11 mouse cellular contexts compared by ENCODE assay signal in the genomic region with DNA sequence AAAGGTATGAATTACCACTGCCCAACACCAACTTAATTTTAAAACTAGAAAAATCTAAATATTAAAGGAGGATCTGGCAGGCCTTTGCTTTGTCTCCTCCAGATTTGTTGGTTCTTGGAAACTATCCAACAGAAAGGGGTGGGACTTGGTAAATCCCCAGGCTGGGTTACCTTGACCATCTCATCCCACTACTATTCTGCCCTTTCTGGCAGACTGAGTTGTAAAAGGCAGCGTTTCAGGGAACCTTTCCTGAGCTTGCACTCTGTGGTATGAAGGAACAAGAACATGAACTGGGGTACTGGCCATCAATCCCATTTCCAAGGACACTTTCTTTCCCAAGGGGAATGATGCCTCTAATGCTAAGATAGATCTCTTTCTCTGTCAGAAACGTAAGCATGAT. TPM values are rescaled to one million over a fixed set of nuclear protein-coding genes. Genes with fewer than 3 reads are reported as not detected.
DNase-seq lines count a peak whose midpoint lies in the region; ATAC-seq lines count a peak whose summit lies in the region.
"Had no signal": no experiment of that assay in that cellular context is flagged by ENCODE, and none has a peak within 500 bp of the region (broad histone marks: within the 10 kb centered on the region; RNA-seq: fewer than 3 reads in every experiment).

No protein-coding gene starts in this region.

- no peaks in the 10 kb centered on the region for H3K36me3 ChIP-seq in kidney, embryonic 15.5 days
- H3K36me3 ChIP-seq in midbrain, embryonic 11.5 days (ENCODE audit: control insufficient read depth, insufficient read depth, low read length): no peaks in the 10 kb centered on the region
- H3K36me3 ChIP-seq in midbrain, embryonic 13.5 days: no peaks in the 10 kb centered on the region
- no peaks in the 10 kb centered on the region for H3K36me3 ChIP-seq in midbrain, embryonic 15.5 days (replicated peaks)
- H3K36me3 ChIP-seq: forebrain, embryonic 12.5 days had no signal

- H3K4me2 ChIP-seq in kidney, embryonic 15.5 days: peak overlapping the region; percentile 24
- H3K4me2 ChIP-seq in midbrain, embryonic 11.5 days: no peak overlapping the region
- H3K4me2 ChIP-seq in midbrain, embryonic 13.5 days (replicated peaks): no peak overlapping the region; the same call in 1 of the 2 replicates
- no peak overlapping the region for H3K4me2 ChIP-seq in midbrain, embryonic 15.5 days
- H3K4me2 ChIP-seq: forebrain, embryonic 12.5 days had no signal

- H3K9me3 ChIP-seq in kidney, embryonic 15.5 days (replicated peaks): no peaks in the 10 kb centered on the region
- no peaks in the 10 kb centered on the region for H3K9me3 ChIP-seq in midbrain, embryonic 11.5 days (ENCODE audit: control insufficient read depth, low read length)
- H3K9me3 ChIP-seq in midbrain, embryonic 13.5 days: no peaks in the 10 kb centered on the region
- H3K9me3 ChIP-seq in midbrain, embryonic 15.5 days: no peaks in the 10 kb centered on the region
- H3K9me3 ChIP-seq: forebrain, embryonic 12.5 days had no signal

- H3K27me3 ChIP-seq in kidney, embryonic 15.5 days: no peaks in the 10 kb centered on the region
- H3K27me3 ChIP-seq in midbrain, embryonic 11.5 days (ENCODE audit: control insufficient read depth, insufficient read depth, low read length): no peaks in the 10 kb centered on the region
- H3K27me3 ChIP-seq in midbrain, embryonic 13.5 days: no peaks in the 10 kb centered on the region
- no peaks in the 10 kb centered on the region for H3K27me3 ChIP-seq in midbrain, embryonic 15.5 days (replicated peaks)
- H3K27me3 ChIP-seq: forebrain, embryonic 12.5 days had no signal

- 49% methylated on average over 2 of the region's 2 CpGs for WGBS in kidney, embryonic 15.5 days
- WGBS in midbrain, embryonic 11.5 days: 71% methylated on average over 2 of the region's 2 CpGs
- WGBS in midbrain, embryonic 13.5 days: 80% methylated on average over 2 of the region's 2 CpGs
- 76% methylated on average over 2 of the region's 2 CpGs for WGBS in midbrain, embryonic 15.5 days

- DNase-seq in heart, adult 11 months: peak; percentile 90
- no peak for DNase-seq in heart, postnatal 10 days
- DNase-seq in kidney, adult 18-20 months: no peak
- DNase-seq in midbrain, embryonic 11.5 days (ENCODE audit: low spot score, missing footprints): peak; percentile 44
- DNase-seq in cerebellum, adult 18-20 months: no peak
- DNase-seq: right cerebral cortex, adult 18-20 months had no signal

- H3K9ac ChIP-seq in kidney, embryonic 15.5 days: no peak overlapping the region
- H3K9ac ChIP-seq in midbrain, embryonic 11.5 days (ENCODE audit: low read length): no peak overlapping the region
- no peak overlapping the region for H3K9ac ChIP-seq in midbrain, embryonic 13.5 days (replicated peaks)
- no peak overlapping the region for H3K9ac ChIP-seq in midbrain, embryonic 15.5 days
- H3K9ac ChIP-seq: forebrain, embryonic 12.5 days; liver, embryonic 14.5 days had no signal

- H3K4me1 ChIP-seq in kidney, embryonic 15.5 days: peaks cover 37% of the 10 kb centered on the region
- peaks cover 8% of the 10 kb centered on the region; the same call in 1 of the 2 replicates for H3K4me1 ChIP-seq in midbrain, embryonic 11.5 days (ENCODE audit: control insufficient read depth, insufficient read depth, low read length)
- H3K4me1 ChIP-seq in midbrain, embryonic 13.5 days (replicated peaks): peaks cover 16% of the 10 kb centered on the region
- no peaks in the 10 kb centered on the region; the same call in 1 of the 2 replicates for H3K4me1 ChIP-seq in midbrain, embryonic 15.5 days

- H3K4me3 ChIP-seq in kidney, embryonic 15.5 days (replicated peaks): no peak overlapping the region
- no peak overlapping the region for H3K4me3 ChIP-seq in midbrain, embryonic 11.5 days (ENCODE audit: low read depth, low read length)
- H3K4me3 ChIP-seq in midbrain, embryonic 13.5 days (replicated peaks): no peak overlapping the region
- H3K4me3 ChIP-seq in midbrain, embryonic 15.5 days: no peak overlapping the region
- H3K4me3 ChIP-seq: forebrain, embryonic 12.5 days had no signal

- peak overlapping the region; percentile 79 for H3K27ac ChIP-seq in kidney, embryonic 15.5 days
- no peak overlapping the region for H3K27ac ChIP-seq in midbrain, embryonic 11.5 days (ENCODE audit: low read depth, low read length)
- H3K27ac ChIP-seq in midbrain, embryonic 13.5 days: no peak overlapping the region
- H3K27ac ChIP-seq in midbrain, embryonic 15.5 days: peak overlapping the region; percentile 21; the same call in 1 of the 2 replicates
- H3K27ac ChIP-seq: forebrain, embryonic 12.5 days; liver, embryonic 14.5 days had no signal

- no peak for ATAC-seq in kidney, embryonic 15.5 days (replicated peaks; ENCODE audit: low FRiP score)
- ATAC-seq in midbrain, embryonic 11.5 days (ENCODE audit: low FRiP score): no peak
- no peak for ATAC-seq in midbrain, embryonic 13.5 days
- no peak for ATAC-seq in midbrain, embryonic 15.5 days (replicated peaks)

- intact Hi-C loops in heart, postnatal 10 days (cut with DNase I): no loop called here

RNA-seq across cellular contexts. Expression of gene Susd6, which starts 52.9 kb away (rescaled TPM):
- 10 to 100 TPM; 58.3 to 60.9 TPM for total RNA-seq in heart, postnatal 10 days (2021)
- 15.2 and 15.6 TPM in 2 replicates for polyA plus RNA-seq in kidney, embryonic 15.5 days (2015; fragmentation: Nextera tagmentation; extraction: Ambion mirVana)
- 18.4 and 19.0 TPM in 2 replicates for polyA plus RNA-seq in midbrain, embryonic 11.5 days (2014; fragmentation: Nextera tagmentation; extraction: Ambion mirVana)
- polyA plus RNA-seq in midbrain, embryonic 13.5 days (2015; fragmentation: Nextera tagmentation; extraction: Ambion mirVana): 13.0 and 14.5 TPM in 2 replicates
- polyA plus RNA-seq in midbrain, embryonic 15.5 days (2015; fragmentation: Nextera tagmentation; extraction: Ambion mirVana): 13.2 and 13.6 TPM in 2 replicates

Comparison
In these comparisons a context has a peak if more than half of its experiments do, and no peak if none do; other contexts are left out.
1. DNase-seq: peak in heart, adult 11 months (single experiment) and midbrain, embryonic 11.5 days (single experiment); none in heart, postnatal 10 days (0 of 2), kidney, adult 18-20 months (single experiment) and cerebellum, adult 18-20 months (0 of 2).
2. H3K27ac ChIP-seq: peak in kidney, embryonic 15.5 days (single experiment) and midbrain, embryonic 15.5 days (single experiment); none in midbrain, embryonic 11.5 days (single experiment) and midbrain, embryonic 13.5 days (single experiment).